Mouse (Mus musculus): ENCODE data around the gene Maml3.

GRCm38 (mm10) chr3:51727487-51727886 is 377.4 kb downstream of the Maml3 start:
- TF ChIP-seq CTCF (IDR thresholded peaks at IDR 0.05) (no peak), EP300 (IDR thresholded peaks at IDR 0.05) (no peak)

Measured in lung, postnatal 0 days (tissue).